In the genomic region with DNA sequence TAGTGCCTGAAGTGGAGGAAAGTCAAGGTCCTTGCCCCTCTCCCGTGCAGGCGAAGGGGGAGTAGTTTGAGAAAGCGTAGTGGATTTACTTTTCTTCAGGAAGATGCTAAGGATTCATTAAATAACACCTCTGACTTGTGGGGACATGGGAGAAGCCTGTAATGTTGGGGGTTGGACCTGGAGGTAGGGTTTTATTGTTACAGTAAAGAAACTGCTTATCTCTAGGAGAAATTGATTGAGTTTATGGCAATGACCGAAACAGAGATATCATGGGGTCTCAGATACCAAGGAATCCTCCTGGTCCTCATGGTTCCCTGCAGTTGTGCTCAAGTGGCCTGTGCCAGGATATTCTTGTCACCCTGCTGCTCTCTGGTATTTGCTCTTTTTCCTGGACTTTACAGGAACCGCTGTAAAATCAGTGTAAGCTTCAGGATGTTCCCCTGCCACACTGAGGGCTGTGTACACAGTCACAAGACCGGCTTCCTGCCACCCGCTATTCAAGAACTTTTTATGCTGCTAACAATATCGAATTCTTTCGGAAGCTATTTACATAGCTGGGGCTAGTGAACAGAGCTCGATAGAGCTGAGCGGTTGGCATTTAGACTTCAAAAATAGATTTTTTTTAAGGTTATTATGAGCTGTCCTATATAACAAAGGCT, we compare ENCODE assay signal across 9 mouse cellular contexts.
DNase-seq lines count a peak whose midpoint lies in the region; ATAC-seq lines count a peak whose summit lies in the region.
"Had no signal": no experiment of that assay in that cellular context is flagged by ENCODE, and none has a peak within 500 bp of the region (broad histone marks: within the 10 kb centered on the region; RNA-seq: fewer than 3 reads in every experiment).

No protein-coding gene starts in this region.

- no peaks in the 10 kb centered on the region for H3K9me3 ChIP-seq in forebrain, embryonic 16.5 days (ENCODE audit: control insufficient read depth, low read length)

- 0 out of 2 replicates have a peak, but pooled peaks have one; percentile 29 for ATAC-seq in forebrain, embryonic 16.5 days

- 32% methylated on average over 11 of the region's 11 CpGs for WGBS in forebrain, embryonic 16.5 days

- no peaks in the 10 kb centered on the region for H3K36me3 ChIP-seq in forebrain, embryonic 16.5 days (ENCODE audit: control insufficient read depth, insufficient read depth)

- H3K4me3 ChIP-seq in forebrain, embryonic 16.5 days (replicated peaks; ENCODE audit: low read length) = no peak overlapping the region
- H3K4me3 ChIP-seq: myocyte had no signal

- H3K9ac ChIP-seq in forebrain, embryonic 16.5 days (replicated peaks; ENCODE audit: low read depth, low read length) = no peak overlapping the region

- H3K4me2 ChIP-seq in forebrain, embryonic 16.5 days (ENCODE audit: low read length) = no peak overlapping the region

- H3K27me3 ChIP-seq in forebrain, embryonic 16.5 days (replicated peaks; ENCODE audit: control insufficient read depth, insufficient read depth, low read length) = no peaks in the 10 kb centered on the region

- H3K27ac ChIP-seq in forebrain, embryonic 16.5 days (ENCODE audit: low read length) = no peak overlapping the region

- DNase-seq in heart, adult 11 months = peak; percentile 92
- no peak for DNase-seq in heart, postnatal 4 days
- DNase-seq in 416B (ENCODE audit: low read depth) = peak; percentile 32
- DNase-seq in kidney, postnatal 36 days = peak; percentile 41 to 72
- DNase-seq in urinary bladder, adult 18-20 months (ENCODE audit: low spot score in 2 of 2) = no peak
- DNase-seq in adrenal gland, postnatal 4 days (ENCODE audit: low spot score in 2 of 2) = no peak
- DNase-seq in thymus, postnatal 4 days = no peak

- peaks cover 17% of the 10 kb centered on the region for H3K4me1 ChIP-seq in forebrain, embryonic 16.5 days (replicated peaks; ENCODE audit: control insufficient read depth, insufficient read depth, low read length)

Comparison
In these comparisons a context has a peak if more than half of its experiments do, and no peak if none do; other contexts are left out.
1. DNase-seq: peak in heart, adult 11 months (single experiment), 416B (single experiment) and kidney, postnatal 36 days (2 of 2); none in heart, postnatal 4 days (single experiment), urinary bladder, adult 18-20 months (0 of 2), adrenal gland, postnatal 4 days (0 of 2) and thymus, postnatal 4 days (single experiment).